Mouse (Mus musculus): ENCODE results near the gene Atpaf1. TPM values are rescaled to one million over a fixed set of nuclear protein-coding genes. Genes with fewer than 3 reads are reported as not detected.

Atpaf1 gene
- total RNA-seq, 2 experiments from 2014 or later: 60.6 to 63.0 TPM

- DNase-seq: no peak
- intact Hi-C loops (cut with DNase I): loop anchor here (5.0 kb wide), 1 partner anchor 103 kb away; the partner anchor contains the start of gene Efcab14
Observed at GRCm38 (mm10) chr4:115839956-115840355, 55.3 kb downstream of the Atpaf1 start.

GRCm38 (mm10) chr4:115840842-115841241 lies 56.2 kb downstream of the Atpaf1 start:
- DNase-seq: no peak
- intact Hi-C loops (cut with DNase I): no loop called here

GRCm38 (mm10) chr4:115846656-115847055 lies 62.0 kb downstream of the Atpaf1 start:
- peak in 1 of 2 experiments; percentile 23 for DNase-seq
- intact Hi-C loops (cut with DNase I): no loop called here

- intact Hi-C loops (cut with DNase I): no loop called here
Observed at GRCm38 (mm10) chr4:115847377-115847776, 62.8 kb downstream of the Atpaf1 start.

GRCm38 (mm10) chr4:115848083-115848482 lies 63.5 kb downstream of the Atpaf1 start:
- intact Hi-C loops (cut with DNase I): no loop called here
- DNase-seq: no peak

More at GRCm38 (mm10) chr4:115847377-115847776, 62.8 kb downstream of the Atpaf1 start:
- no peak for DNase-seq

GRCm38 (mm10) chr4:115848990-115849677 lies 64.5 kb downstream of the Atpaf1 start:
- DNase-seq: no peak
- intact Hi-C loops (cut with DNase I): no loop called here

- no peak for DNase-seq
- intact Hi-C loops (cut with DNase I): no loop called here
Observed at GRCm38 (mm10) chr4:115850111-115850510, 65.5 kb downstream of the Atpaf1 start.

GRCm38 (mm10) chr4:115850631-115851030 lies 66.0 kb downstream of the Atpaf1 start:
- intact Hi-C loops (cut with DNase I): no loop called here
- DNase-seq: no peak

- DNase-seq: no peak
- intact Hi-C loops (cut with DNase I): no loop called here
Observed at GRCm38 (mm10) chr4:115851569-115851968, 67.0 kb downstream of the Atpaf1 start.

- intact Hi-C loops (cut with DNase I): no loop called here
- DNase-seq: no peak
Observed at GRCm38 (mm10) chr4:115855100-115855499, 70.5 kb downstream of the Atpaf1 start.

- intact Hi-C loops (cut with DNase I): no loop called here
- no peak for DNase-seq
Observed at GRCm38 (mm10) chr4:115855609-115856008, 71.0 kb downstream of the Atpaf1 start.

- intact Hi-C loops (cut with DNase I): no loop called here
- no peak for DNase-seq
Observed at GRCm38 (mm10) chr4:115856282-115856681, 71.7 kb downstream of the Atpaf1 start.

GRCm38 (mm10) chr4:115857293-115857883 lies 72.8 kb downstream of the Atpaf1 start:
- no peak for DNase-seq

GRCm38 (mm10) chr4:115863352-115863751 lies 78.7 kb downstream of the Atpaf1 start:
- DNase-seq: no peak
- intact Hi-C loops (cut with DNase I): no loop called here

More at GRCm38 (mm10) chr4:115857293-115857883, 72.8 kb downstream of the Atpaf1 start:
- intact Hi-C loops (cut with DNase I): no loop called here

GRCm38 (mm10) chr4:115863880-115864279 lies 79.3 kb downstream of the Atpaf1 start:
- intact Hi-C loops (cut with DNase I): no loop called here

More at GRCm38 (mm10) chr4:115863880-115864279, 79.3 kb downstream of the Atpaf1 start:
- no peak for DNase-seq

Other genes with a start within 250 kb of the Atpaf1 start
- not detected for gene Cyp4a31, start 221.2 kb upstream of the Atpaf1 start, total RNA-seq (2021)
- gene Cyp4a32, start 183.8 kb upstream of the Atpaf1 start, total RNA-seq (2021): not detected
- gene Cyp4b1, start 137.1 kb upstream of the Atpaf1 start, total RNA-seq (2021): 10 to 100 TPM; 22.7 to 29.9 TPM
- 10 to 100 TPM; 34.0 to 35.3 TPM for gene Efcab14, start 47.1 kb upstream of the Atpaf1 start, total RNA-seq (2021)
- gene Tex38, start 3.8 kb upstream of the Atpaf1 start, total RNA-seq (2021): under 1 TPM in 1 of 2 experiments, not detected in 1; 0.39 TPM
- 1 to 10 TPM; 6.4 to 7.1 TPM for gene Mob3c, start 43.3 kb downstream of the Atpaf1 start, total RNA-seq (2021)
- gene Mknk1, start 54.4 kb downstream of the Atpaf1 start, total RNA-seq (2021): 10 to 100 TPM; 27.8 to 28.1 TPM
- not detected for gene Kncn, start 99.6 kb downstream of the Atpaf1 start, total RNA-seq (2021)
- not detected for gene 6430628N08Rik, start 105.9 kb downstream of the Atpaf1 start, total RNA-seq (2021)
- not detected for gene Dmbx1, start 155.1 kb downstream of the Atpaf1 start, total RNA-seq (2021)
- gene Faah, start 233.1 kb downstream of the Atpaf1 start, total RNA-seq (2021): under 1 TPM; 0.53 to 0.78 TPM

Data from heart, postnatal 14 days (tissue).